Mouse (Mus musculus) CH12.LX (cell line): ENCODE measurements at regions not wholly inside any gene's neighbourhood (a gene's known extent, or its start where the extent isn't known, plus 50 kb on each side); places are given as distances from the start of the nearest gene placed in this dataset.

Experiments
- DNase-seq: peaks from one replicate; pipeline ENCODE4 v3.0.0-alpha.2; 2013; ENCODE audit errors: extremely low read depth
- H3K27ac ChIP-seq: 2 replicates; pipeline ENCODE4 v1.5.1; 2012; ENCODE audit warnings: low read depth, mild to moderate bottlenecking, control low read depth, moderate library complexity; ENCODE audit not compliant: insufficient read depth
- H3K27me3 ChIP-seq: replicated peaks from 2 replicates; pipeline ENCODE3; 2012; ENCODE audit warnings: inconsistent platforms
- H3K36me3 ChIP-seq, 2 experiments: replicated peaks in 1 of 2; 2 replicates each; pipeline versions ENCODE3 to v1.6.1; 2012; ENCODE audit warnings: inconsistent platforms in 1 of 2, low read length in 1 of 2, mild to moderate bottlenecking in 1 of 2, mixed read lengths in 1 of 2, moderate library complexity in 1 of 2; ENCODE audit not compliant: control insufficient read depth in 1 of 2, insufficient read depth in 1 of 2
- H3K4me1 ChIP-seq, 2 experiments: 2 replicates each; pipeline ENCODE4 v1.6.1; 2012; ENCODE audit warnings: inconsistent platforms in 1 of 2, moderate library complexity in 1 of 2; ENCODE audit not compliant: insufficient read depth in 2 of 2, control insufficient read depth in 1 of 2
- H3K4me2 ChIP-seq: 2 replicates; pipeline ENCODE4 v1.6.1; 2012; ENCODE audit warnings: low read depth, mild to moderate bottlenecking, control low read depth; ENCODE audit not compliant: poor library complexity, insufficient read depth, severe bottlenecking
- H3K4me3 ChIP-seq, 3 experiments: fragments of 150-350 bp in 1 of 3; sonication (generic) in 1 of 3; replicated peaks in 1 of 3; 2 replicates each; pipeline versions ENCODE3 to v1.5.1; 2011 to 2012; ENCODE audit warnings: low read depth in 2 of 3, low read length in 2 of 3, mild to moderate bottlenecking in 2 of 3, moderate library complexity in 2 of 3, control low read depth in 1 of 3, improper control_type of control experiment in 1 of 3, inconsistent platforms in 1 of 3, mixed read lengths in 1 of 3; ENCODE audit not compliant: poor library complexity in 1 of 3
- H3K79me2 ChIP-seq: replicated peaks from 2 replicates; pipeline ENCODE4 v1.6.1; 2012; ENCODE audit warnings: mild to moderate bottlenecking, moderate library complexity; ENCODE audit not compliant: control insufficient read depth, poor library complexity, insufficient read depth, severe bottlenecking; ENCODE audit errors: extremely low read depth
- H3K9ac ChIP-seq: 2 replicates; pipeline ENCODE4 v1.6.1; 2012; ENCODE audit warnings: low read depth, mild to moderate bottlenecking, control low read depth, moderate library complexity; ENCODE audit not compliant: insufficient read depth
- H3K9me3 ChIP-seq: replicated peaks from 2 replicates; pipeline ENCODE3; 2012; ENCODE audit warnings: low read length, inconsistent platforms, mixed read lengths
- BHLHE40 ChIP-seq: IDR thresholded peaks from 2 replicates; pipeline ENCODE4 v1.6.1; 2011; ENCODE audit warnings: mild to moderate bottlenecking, low read depth, low read length, improper control_type of control experiment
- CHD1 ChIP-seq: IDR thresholded peaks from 2 replicates; pipeline ENCODE4 v1.6.1; 2012; ENCODE audit warnings: low read depth, low read length, improper control_type of control experiment, inconsistent platforms
- CHD2 ChIP-seq: IDR thresholded peaks from 2 replicates; pipeline ENCODE4 v1.6.1; 2011; ENCODE audit warnings: low read length, improper control_type of control experiment
- E2F4 ChIP-seq: IDR thresholded peaks from 2 replicates; pipeline ENCODE4 v1.6.1; 2011; ENCODE audit warnings: low read depth, low read length, improper control_type of control experiment; ENCODE audit not compliant: insufficient replicate concordance
- ELF1 ChIP-seq: IDR thresholded peaks from 2 replicates; pipeline ENCODE4 v1.6.1; 2014; ENCODE audit warnings: low read depth, mild to moderate bottlenecking, inconsistent platforms, low read length, improper control_type of control experiment
- EP300 ChIP-seq: IDR thresholded peaks from 2 replicates; pipeline ENCODE4 v1.6.1; 2011; ENCODE audit warnings: low read length, improper control_type of control experiment
- HCFC1 ChIP-seq: IDR thresholded peaks from 2 replicates; pipeline ENCODE4 v1.6.1; 2012; ENCODE audit warnings: low read depth, mild to moderate bottlenecking, inconsistent platforms, low read length, improper control_type of control experiment
- JUN ChIP-seq: IDR thresholded peaks from 2 replicates; pipeline ENCODE4 v1.6.1; 2011; ENCODE audit warnings: low read depth, mild to moderate bottlenecking, low read length, improper control_type of control experiment, moderate library complexity; ENCODE audit not compliant: insufficient read depth
- KAT2A ChIP-seq: IDR thresholded peaks from 2 replicates; pipeline ENCODE4 v1.6.1; 2012; ENCODE audit warnings: low read length, improper control_type of control experiment, inconsistent platforms; ENCODE audit not compliant: insufficient replicate concordance
- MAFK ChIP-seq: IDR thresholded peaks from 2 replicates; pipeline ENCODE4 v1.6.1; 2011; ENCODE audit warnings: low read length, improper control_type of control experiment; ENCODE audit not compliant: insufficient replicate concordance
- MAX ChIP-seq: IDR thresholded peaks from 2 replicates; pipeline ENCODE4 v1.6.1; 2011; ENCODE audit warnings: low read length, improper control_type of control experiment
- MAZ ChIP-seq: IDR thresholded peaks from 2 replicates; pipeline ENCODE4 v1.6.1; 2012; ENCODE audit warnings: low read depth, mild to moderate bottlenecking, inconsistent platforms, low read length, improper control_type of control experiment, moderate library complexity
- MEF2A ChIP-seq: IDR thresholded peaks from 2 replicates; pipeline ENCODE4 v1.6.1; 2014; ENCODE audit warnings: low read depth, mild to moderate bottlenecking, inconsistent platforms, low read length, improper control_type of control experiment, borderline replicate concordance
- MXI1 ChIP-seq: IDR thresholded peaks from 2 replicates; pipeline ENCODE4 v1.6.1; 2011; ENCODE audit warnings: mild to moderate bottlenecking, low read depth, low read length, improper control_type of control experiment
- MYC ChIP-seq: IDR thresholded peaks from 2 replicates; pipeline ENCODE4 v1.6.1; 2011; ENCODE audit warnings: low read depth, mild to moderate bottlenecking, improper control_type of control experiment, low read length
- NELFE ChIP-seq: IDR thresholded peaks from 2 replicates; pipeline ENCODE4 v1.6.1; 2011; ENCODE audit warnings: low read depth, low read length, improper control_type of control experiment
- PAX5 ChIP-seq: IDR thresholded peaks from 2 replicates; pipeline ENCODE4 v1.6.1; 2012; ENCODE audit warnings: low read length, inconsistent platforms, mixed read lengths
- POLR2AphosphoS2 ChIP-seq: IDR thresholded peaks from 2 replicates; pipeline ENCODE4 v1.6.1; 2011; ENCODE audit warnings: low read depth, low read length, improper control_type of control experiment
- RAD21 ChIP-seq: IDR thresholded peaks from 2 replicates; pipeline ENCODE4 v1.6.1; 2011; ENCODE audit warnings: low read depth, mild to moderate bottlenecking, low read length, improper control_type of control experiment, moderate library complexity
- SIN3A ChIP-seq: IDR thresholded peaks from 2 replicates; pipeline ENCODE4 v1.6.1; 2012; ENCODE audit warnings: low read length, improper control_type of control experiment, inconsistent platforms
- TBP ChIP-seq: conservative IDR thresholded peaks from 2 replicates; pipeline ENCODE4 v1.6.1; 2011; ENCODE audit warnings: low read depth, low read length, improper control_type of control experiment
- TCF12 ChIP-seq: IDR thresholded peaks from 2 replicates; pipeline ENCODE4 v1.6.1; 2014; ENCODE audit warnings: low read depth, mild to moderate bottlenecking, inconsistent platforms, low read length, improper control_type of control experiment
- UBTF ChIP-seq: IDR thresholded peaks from 2 replicates; pipeline ENCODE4 v1.6.1; 2012; ENCODE audit warnings: low read depth, mild to moderate bottlenecking, inconsistent platforms, low read length, improper control_type of control experiment, moderate library complexity
- USF1 ChIP-seq: IDR thresholded peaks from 2 replicates; pipeline ENCODE4 v1.6.1; 2014; ENCODE audit warnings: low read depth, mild to moderate bottlenecking, inconsistent platforms, low read length, improper control_type of control experiment
- USF2 ChIP-seq: conservative IDR thresholded peaks from 2 replicates; pipeline ENCODE4 v1.6.1; 2011; ENCODE audit warnings: low read depth, low read length, improper control_type of control experiment
- ZC3H11A ChIP-seq: IDR thresholded peaks from 2 replicates; pipeline ENCODE4 v1.6.1; 2012; ENCODE audit warnings: low read depth, mild to moderate bottlenecking, inconsistent platforms, low read length, improper control_type of control experiment
- ZKSCAN1 ChIP-seq: IDR thresholded peaks from 2 replicates; pipeline ENCODE4 v1.6.1; 2012; ENCODE audit warnings: low read depth, inconsistent platforms, low read length, improper control_type of control experiment, borderline replicate concordance
- ZMIZ1 ChIP-seq: IDR thresholded peaks from 2 replicates; pipeline ENCODE4 v1.6.1; 2012; ENCODE audit warnings: low read depth, mild to moderate bottlenecking, inconsistent platforms, low read length, improper control_type of control experiment
- ZNF384 ChIP-seq: IDR thresholded peaks from 2 replicates; pipeline ENCODE4 v1.6.1; 2012; ENCODE audit warnings: low read depth, low read length, improper control_type of control experiment, inconsistent platforms
- dilution Hi-C: fragments of 300-500 bp; cut with MboI; formaldehyde crosslinking; loops from 2 replicates; pipeline ENCODE4 v1.14.3; 2020; ENCODE audit warnings: low sequenced_read_pairs; ENCODE audit not compliant: extremely low pct_unique_long_range_greater_than_20kb, extremely low pct_ligation_motif_present
- in situ Hi-C: fragments of 300-500 bp; cut with MboI; formaldehyde crosslinking; loops from 3 replicates; pipeline ENCODE4 v1.14.3; 2019; ENCODE audit warnings: low sequenced_read_pairs, low pct_ligation_motif_present, low pct_unique_long_range_greater_than_20kb, mixed read lengths

GRCm38 (mm10) chr9:56553626-56554025, 135.2 kb downstream of the Hmg20a start:
- H3K4me3 ChIP-seq = no peak overlapping the region
- H3K9me3 ChIP-seq = no peaks in the 10 kb centered on the region
- H3K9ac ChIP-seq = no peak overlapping the region
- H3K79me2 ChIP-seq = no peaks in the 10 kb centered on the region
- no peak overlapping the region for H3K4me2 ChIP-seq
- in situ Hi-C loops = loop anchor here (5.0 kb wide), 1 partner anchor 341 kb away; no protein-coding TSS in a partner anchor
- H3K36me3 ChIP-seq = no peaks in the 10 kb centered on the region
- no peak for TF ChIP-seq UBTF
- no peak for TF ChIP-seq CHD1
- no peak for TF ChIP-seq MAFK
- TF ChIP-seq MEF2A = no peak
- no peak for TF ChIP-seq TCF12
- no peak for TF ChIP-seq RAD21
- TF ChIP-seq USF1 = no peak
- no peak for TF ChIP-seq USF2
- no peak for TF ChIP-seq ELF1
- TF ChIP-seq MYC = no peak
- no peak for TF ChIP-seq ZKSCAN1
- no peak for TF ChIP-seq TBP
- TF ChIP-seq POLR2AphosphoS2 = no peak
- TF ChIP-seq CHD2 = no peak
- no peak for TF ChIP-seq MAX
- no peak for TF ChIP-seq BHLHE40
- TF ChIP-seq EP300 = no peak
- no peak for TF ChIP-seq ZMIZ1
- no peak for DNase-seq
- H3K4me1 ChIP-seq = peaks cover 26 to 46% of the 10 kb centered on the region in 2 experiments
- peaks cover 7% of the 10 kb centered on the region for H3K27me3 ChIP-seq
- H3K27ac ChIP-seq = no peak overlapping the region
- dilution Hi-C loops = no loop called here

- TF ChIP-seq ZNF384 (no peak), POLR2AphosphoS2 (no peak), SIN3A (no peak), MAZ (no peak), TCF12 (no peak), JUN (no peak), ZKSCAN1 (no peak), MXI1 (no peak), E2F4 (no peak), KAT2A (no peak), RAD21 (no peak), MAFK (no peak), HCFC1 (no peak), ZC3H11A (no peak), NELFE (no peak), PAX5 (no peak), MYC (no peak)
- Histone ChIP-seq H3K9me3 (no peaks in the 10 kb centered on the region), H3K27ac (no peak overlapping the region), H3K4me3 (no peak overlapping the region), H3K4me1 (peaks cover 25 to 44% of the 10 kb centered on the region in 2 experiments), H3K36me3 (no peaks in the 10 kb centered on the region), H3K9ac (no peak overlapping the region), H3K27me3 (peaks cover 7% of the 10 kb centered on the region), H3K79me2 (no peaks in the 10 kb centered on the region), H3K4me2 (no peak overlapping the region)
- DNase-seq = no peak
- dilution Hi-C loops (no loop called here), in situ Hi-C loops (loop anchor here (5.0 kb wide), 1 partner anchor 342 kb away; no protein-coding TSS in a partner anchor)
Measured at GRCm38 (mm10) chr9:56554096-56554495, 135.7 kb downstream of the Hmg20a start.
